Mouse (Mus musculus): ENCODE measurements around the gene Flt3l.

DNA sequence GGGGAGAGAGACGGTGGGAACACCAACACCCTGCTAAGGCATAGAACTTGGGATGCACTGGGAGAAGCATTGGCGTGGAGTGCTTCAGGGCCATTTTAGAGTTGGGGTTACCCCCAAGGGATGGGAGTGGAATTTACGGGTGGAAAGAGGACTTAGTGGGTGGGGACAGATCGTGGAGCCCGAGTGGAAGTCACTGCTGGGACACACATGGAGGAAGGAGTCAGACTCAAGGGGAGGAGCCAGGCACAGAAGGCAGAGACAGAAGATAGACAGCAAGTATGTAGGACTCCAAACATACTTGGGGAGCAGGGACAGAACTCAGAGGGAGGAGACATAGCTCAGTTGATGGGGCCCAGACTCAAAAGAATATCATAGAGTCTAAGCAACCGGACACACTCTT is 26.3 kb upstream of the Flt3l start:
- TF ChIP-seq EP300 (optimal IDR thresholded peaks at IDR 0.05) (no peak), CTCF (IDR thresholded peaks at IDR 0.05; ENCODE audit: low read depth) (no peak)

Measured in stomach, postnatal 0 days (tissue).